In the genomic region with DNA sequence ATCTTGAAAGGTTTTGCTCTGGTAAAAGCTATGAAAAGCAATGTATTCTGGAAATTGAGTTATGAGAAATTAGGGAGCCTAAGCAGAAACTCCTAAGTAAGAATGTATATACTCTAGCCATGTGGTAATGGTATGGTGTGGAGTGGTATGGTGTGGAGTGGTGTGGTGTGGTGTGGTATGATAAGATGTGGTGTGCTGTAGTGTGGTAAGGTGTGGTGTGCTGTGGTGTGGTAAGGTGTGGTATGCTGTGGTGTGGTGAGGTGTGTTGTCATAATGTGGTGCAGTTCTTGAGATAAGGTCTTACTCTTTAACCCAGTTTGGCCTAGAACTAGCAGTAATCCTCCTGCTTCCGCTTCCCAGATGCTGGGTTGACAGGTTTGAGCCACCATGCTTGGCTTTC, we compare ENCODE assay signal across 11 mouse cellular contexts.
"Had no signal": no experiment of that assay in that cellular context is flagged by ENCODE, and none has a peak within 500 bp of the region (broad histone marks: within the 10 kb centered on the region; RNA-seq: fewer than 3 reads in every experiment).

No protein-coding gene starts in this region.

- DNase-seq: kidney, adult 2 months; kidney, postnatal 10 days; lung, adult 2 months; lung, postnatal 36 days; right cerebral cortex, postnatal 14 days; thymus, postnatal 36 days had no signal

- H3K9me3 ChIP-seq: limb, embryonic 10.5 days; midbrain, embryonic 13.5 days; stomach, embryonic 15.5 days had no signal

- H3K4me2 ChIP-seq: stomach, embryonic 15.5 days had no signal

- H3K36me3 ChIP-seq: limb, embryonic 10.5 days; midbrain, embryonic 13.5 days; stomach, embryonic 15.5 days had no signal

- H3K9ac ChIP-seq: midbrain, embryonic 13.5 days; stomach, embryonic 15.5 days had no signal

- H3K27me3 ChIP-seq: midbrain, embryonic 13.5 days; stomach, embryonic 15.5 days had no signal

- H3K27ac ChIP-seq: limb, embryonic 10.5 days; stomach, embryonic 15.5 days had no signal

- ATAC-seq: intestine, embryonic 16.5 days; lung, postnatal 0 days; midbrain, embryonic 13.5 days had no signal

- H3K4me3 ChIP-seq: limb, embryonic 10.5 days; midbrain, embryonic 13.5 days; stomach, embryonic 15.5 days had no signal

- H3K4me1 ChIP-seq: stomach, embryonic 15.5 days had no signal
